Mouse (Mus musculus): Measurements from ENCODE around the gene Smdt1.

DNA sequence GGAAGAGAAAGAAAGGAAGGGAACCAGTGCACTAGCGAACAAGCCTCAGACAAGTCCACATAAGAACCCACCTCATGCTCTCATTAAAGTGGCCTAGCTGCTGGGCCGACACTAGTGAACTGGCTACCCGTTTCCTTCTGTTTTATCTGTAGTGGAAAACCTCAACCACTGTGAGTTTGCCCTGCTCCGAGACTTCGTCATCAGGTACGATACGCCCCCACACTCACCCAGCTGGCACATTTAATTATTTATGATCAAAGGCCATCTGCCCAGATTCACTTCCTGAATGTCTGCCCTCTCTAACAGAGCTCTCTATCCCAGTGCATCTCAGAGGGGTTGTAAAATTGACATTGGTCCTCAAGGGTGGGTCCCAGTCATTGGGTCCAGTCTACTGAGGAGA, 48.5 kb upstream of the Smdt1 start:
- TF ChIP-seq CTCF (IDR thresholded peaks at IDR 0.05; ENCODE audit: low read depth, low read length) = no peak
- no peak for TF ChIP-seq POLR2A (IDR thresholded peaks at IDR 0.05; ENCODE audit: extremely low read depth, insufficient read depth, low read length)

Measured in liver, adult 2 months (tissue).